Mouse (Mus musculus) heart, postnatal 0 days (tissue): ENCODE results near the gene Mecr.

Experiments used
- CTCF ChIP-seq: IDR thresholded peaks from 2 replicates; pipeline ENCODE4 v1.5.1; 2016; ENCODE audit warnings: antibody characterized with exemption, control low read depth, low read depth
- EP300 ChIP-seq: IDR thresholded peaks from 2 replicates; pipeline ENCODE4 v1.6.1; 2016; ENCODE audit warnings: antibody characterized with exemption, low read depth

DNA sequence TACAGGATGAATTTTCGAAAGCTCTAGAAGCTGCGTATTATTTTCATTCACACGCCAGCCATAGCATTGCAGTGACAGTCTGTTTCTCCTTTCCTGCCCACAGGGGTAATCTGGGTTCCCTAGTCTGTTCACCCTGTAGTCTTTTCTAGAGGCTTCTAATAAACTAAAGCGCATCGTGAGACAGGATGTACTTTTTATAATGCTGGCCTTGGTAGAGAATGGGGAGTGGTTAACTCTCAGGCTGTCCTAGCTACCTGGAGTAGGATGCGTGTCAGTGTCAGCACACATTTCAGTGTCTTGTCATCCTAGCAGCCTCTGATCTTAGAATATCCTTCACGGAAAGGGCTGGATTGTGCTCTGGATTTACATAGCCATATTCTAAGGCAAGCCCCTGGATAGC is 38.0 kb downstream of the Mecr start:
- TF ChIP-seq CTCF, result no peak
- TF ChIP-seq EP300, result no peak
